ENCODE assay signal across 8 mouse cellular contexts in the genomic region with DNA sequence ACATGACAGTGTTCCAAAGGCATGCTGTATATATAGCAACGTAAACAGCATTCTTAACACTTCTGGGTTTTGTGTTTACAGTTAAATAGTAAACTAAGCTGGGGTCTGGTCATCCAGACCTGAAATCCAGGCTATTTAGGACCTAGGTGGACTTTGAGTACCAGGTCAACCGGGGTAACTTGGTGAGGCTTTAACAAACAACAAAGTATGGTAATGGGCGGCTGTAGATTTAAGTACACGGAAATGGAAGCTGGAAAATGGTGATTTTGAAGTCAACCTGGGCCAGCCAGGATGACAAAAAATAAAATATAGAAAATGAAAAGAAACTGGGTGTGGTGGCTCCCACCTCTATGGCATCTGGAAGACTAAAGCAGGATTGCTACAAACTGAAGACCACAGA. TPM values are rescaled to one million over a fixed set of nuclear protein-coding genes. Genes with fewer than 3 reads are reported as not detected.
A peak's percentile ranks its signal among the peaks of the same experiment; 100 is the strongest.
DNase-seq lines count a peak whose midpoint lies in the region; ATAC-seq and TF ChIP-seq lines count a peak whose summit lies in the region.

No protein-coding gene starts in this region.

- H3K4me1 ChIP-seq in heart, embryonic 11.5 days (ENCODE audit: control insufficient read depth, insufficient read depth, low read length), result peaks cover 15% of the 10 kb centered on the region
- peaks cover 28% of the 10 kb centered on the region for H3K4me1 ChIP-seq in bone marrow macrophage, adult 2 months (ENCODE audit: control insufficient read depth, insufficient read depth, low read length)
- peaks cover 8% of the 10 kb centered on the region; the same call in 1 of the 2 replicates for H3K4me1 ChIP-seq in intestine, embryonic 15.5 days (replicated peaks)
- peaks cover 10% of the 10 kb centered on the region for H3K4me1 ChIP-seq in midbrain, embryonic 12.5 days

- no peak for ATAC-seq in heart, embryonic 11.5 days (replicated peaks; ENCODE audit: insufficient number of reproducible peaks, low FRiP score, low TSS enrichment)
- ATAC-seq in intestine, embryonic 15.5 days, result 0 out of 2 replicates have a peak, but pooled peaks have one; percentile 2
- ATAC-seq in midbrain, embryonic 12.5 days (ENCODE audit: low FRiP score, low read depth), result no peak

- intact Hi-C loops in gastrocnemius, postnatal 36 days (cut with DNase I), result no loop called here

- H3K27me3 ChIP-seq in heart, embryonic 11.5 days (ENCODE audit: control insufficient read depth, insufficient read depth, low read length), result no peaks in the 10 kb centered on the region
- H3K27me3 ChIP-seq in intestine, embryonic 15.5 days (replicated peaks), result no peaks in the 10 kb centered on the region
- no peaks in the 10 kb centered on the region for H3K27me3 ChIP-seq in midbrain, embryonic 12.5 days

- H3K4me3 ChIP-seq in heart, embryonic 11.5 days (ENCODE audit: low read depth, low read length), result peak overlapping the region; percentile 83
- peak overlapping the region; percentile 33; the same call in 1 of the 2 replicates for H3K4me3 ChIP-seq in bone marrow macrophage, adult 2 months (ENCODE audit: insufficient read depth, low read length)
- H3K4me3 ChIP-seq in intestine, embryonic 15.5 days (replicated peaks), result peak overlapping the region; percentile 90
- H3K4me3 ChIP-seq in midbrain, embryonic 12.5 days, result peak overlapping the region; percentile 96

- no peak for DNase-seq in heart, adult 18-20 months
- no peak for DNase-seq in gastrocnemius, postnatal 36 days
- DNase-seq in Muller cell, postnatal 12 days (ENCODE audit: inconsistent ontology term), result no peak
- DNase-seq in adrenal gland, postnatal 36 days, result no peak

- H3K9ac ChIP-seq in heart, embryonic 11.5 days (ENCODE audit: low read depth, low read length), result peak overlapping the region; percentile 84; the same call in 1 of the 2 replicates
- no peak overlapping the region for H3K9ac ChIP-seq in intestine, embryonic 15.5 days
- H3K9ac ChIP-seq in midbrain, embryonic 12.5 days (replicated peaks), result peak overlapping the region; percentile 32; the same call in 1 of the 2 replicates

- no peaks in the 10 kb centered on the region for H3K9me3 ChIP-seq in heart, embryonic 11.5 days (replicated peaks; ENCODE audit: control insufficient read depth, low read length)
- H3K9me3 ChIP-seq in intestine, embryonic 15.5 days, result no peaks in the 10 kb centered on the region
- H3K9me3 ChIP-seq in midbrain, embryonic 12.5 days, result no peaks in the 10 kb centered on the region

- TF ChIP-seq CTCF in bone marrow macrophage, adult 2 months (IDR thresholded peaks at IDR 0.05; ENCODE audit: low read depth, low read length), result no peak

- H3K4me2 ChIP-seq in heart, embryonic 11.5 days, result peak overlapping the region; percentile 87
- H3K4me2 ChIP-seq in intestine, embryonic 15.5 days (replicated peaks), result peak overlapping the region; percentile 76
- peak overlapping the region; percentile 73 for H3K4me2 ChIP-seq in midbrain, embryonic 12.5 days (replicated peaks)

- no peak for TF ChIP-seq POLR2A in bone marrow macrophage, adult 2 months (IDR thresholded peaks at IDR 0.05; ENCODE audit: borderline replicate concordance, low read depth, low read length)

- H3K27ac ChIP-seq in heart, embryonic 11.5 days (ENCODE audit: low read depth, low read length), result peak overlapping the region; percentile 46; the same call in 1 of the 2 replicates
- peak overlapping the region; percentile 52 for H3K27ac ChIP-seq in bone marrow macrophage, adult 2 months (ENCODE audit: insufficient read depth, low read depth, low read length)
- H3K27ac ChIP-seq in intestine, embryonic 15.5 days, result 0 out of 2 replicates have a peak overlapping the region, but pooled peaks have one; percentile 41
- 0 out of 2 replicates have a peak overlapping the region, but pooled peaks have one; percentile 50 for H3K27ac ChIP-seq in midbrain, embryonic 12.5 days (replicated peaks)

- WGBS in heart, embryonic 11.5 days (ENCODE audit: insufficient replicate concordance), result 85% methylated on average over 4 of the region's 4 CpGs
- WGBS in intestine, embryonic 15.5 days, result 65% methylated on average over 4 of the region's 4 CpGs
- WGBS in midbrain, embryonic 12.5 days, result 81% methylated on average over 4 of the region's 4 CpGs

- H3K36me3 ChIP-seq in heart, embryonic 11.5 days (ENCODE audit: control insufficient read depth, insufficient read depth, low read length), result no peaks in the 10 kb centered on the region; the same call in none of the 2 replicates
- 0 out of 2 replicates have a peak, but pooled peaks cover 13% of the 10 kb centered on the region for H3K36me3 ChIP-seq in intestine, embryonic 15.5 days
- peaks cover 20% of the 10 kb centered on the region for H3K36me3 ChIP-seq in midbrain, embryonic 12.5 days

RNA-seq across cellular contexts. Expression of a gene that starts 0.6 kb away (rescaled TPM):
- polyA plus RNA-seq in heart, embryonic 11.5 days (2014; fragmentation: Nextera tagmentation; extraction: Ambion mirVana), result 0.52 and 0.53 TPM in 2 replicates
- under 1 TPM; 0.50 to 0.67 TPM for total RNA-seq in heart, adult 18-20 months (2021)
- 0.54 and 0.61 TPM in 2 replicates for polyA plus RNA-seq in bone marrow macrophage, adult 2 months (2012; ENCODE audit: insufficient read depth, insufficient read length, missing spikeins)
- polyA plus RNA-seq in intestine, embryonic 15.5 days (2015; fragmentation: Nextera tagmentation; extraction: Ambion mirVana), result 0.55 and 0.57 TPM in 2 replicates
- 1.1 and 1.2 TPM in 2 replicates for polyA plus RNA-seq in midbrain, embryonic 12.5 days (2016; fragmentation: Nextera tagmentation; extraction: Ambion mirVana)
- total RNA-seq in gastrocnemius, postnatal 36 days (2021), result under 1 TPM; 0.54 to 0.66 TPM
- total RNA-seq in adrenal gland, postnatal 36 days (2021), result 1 to 10 TPM in 1 of 2 experiments, under 1 TPM in 1; 0.82 to 1.0 TPM

RNA-seq across cellular contexts. Expression of a gene that starts 21.8 kb away (rescaled TPM):
- 0.33 and 0.65 TPM in 2 replicates for polyA plus RNA-seq in heart, embryonic 11.5 days (2014; fragmentation: Nextera tagmentation; extraction: Ambion mirVana)
- total RNA-seq in heart, adult 18-20 months (2021), result 1 to 10 TPM; 1.2 to 3.3 TPM
- polyA plus RNA-seq in bone marrow macrophage, adult 2 months (2012; ENCODE audit: insufficient read depth, insufficient read length, missing spikeins), result 18.8 and 20.4 TPM in 2 replicates
- 0.72 and 0.73 TPM in 2 replicates for polyA plus RNA-seq in intestine, embryonic 15.5 days (2015; fragmentation: Nextera tagmentation; extraction: Ambion mirVana)
- polyA plus RNA-seq in midbrain, embryonic 12.5 days (2016; fragmentation: Nextera tagmentation; extraction: Ambion mirVana), result 2.3 and 2.7 TPM in 2 replicates
- under 1 TPM; 0.54 to 0.86 TPM for total RNA-seq in gastrocnemius, postnatal 36 days (2021)
- 10 to 100 TPM in 1 of 2 experiments, 1 to 10 TPM in 1; 7.5 to 11.9 TPM for total RNA-seq in adrenal gland, postnatal 36 days (2021)

Comparison
In these comparisons a context has a peak if more than half of its experiments do, and no peak if none do; other contexts are left out.
1. H3K4me3 ChIP-seq: peak in every context shown above with its lines; median percentile 96 in midbrain, embryonic 12.5 days; 90 in intestine, embryonic 15.5 days; 83 in heart, embryonic 11.5 days; 33 in bone marrow macrophage, adult 2 months.